8 mouse cellular contexts compared by ENCODE assay signal in genomic region chr12:55492941-55493340, GRCm38 (mm10). TPM values are rescaled to one million over a fixed set of nuclear protein-coding genes. Genes with fewer than 3 reads are reported as not detected.
DNase-seq lines count a peak whose midpoint lies in the region; ATAC-seq and TF ChIP-seq lines count a peak whose summit lies in the region.

No protein-coding gene starts in this region.

- H3K79me2 ChIP-seq in heart, adult 2 months (replicated peaks; ENCODE audit: control insufficient read depth, insufficient read depth, low read length), result no peaks in the 10 kb centered on the region
- H3K79me2 ChIP-seq in macrophage (ENCODE audit: inconsistent target), result peaks cover 26% of the 10 kb centered on the region

- peak overlapping the region; percentile 92 for H3K4me2 ChIP-seq in hindbrain, embryonic 16.5 days (ENCODE audit: low read length)

- peak overlapping the region; percentile 100 for H3K27ac ChIP-seq in heart, adult 2 months
- H3K27ac ChIP-seq in hindbrain, embryonic 16.5 days (ENCODE audit: low read depth, low read length), result peak overlapping the region; percentile 99
- H3K27ac ChIP-seq in macrophage, result peak overlapping the region; percentile 88

- no peak for TF ChIP-seq EP300 in heart, adult 2 months (IDR thresholded peaks at IDR 0.05; ENCODE audit: insufficient read depth, low read depth, low read length)

- DNase-seq in heart, adult 2 months, result no peak
- no peak for DNase-seq in heart, adult 8-10 months (ENCODE audit: low spot score)
- no peak for DNase-seq in G1E (ENCODE audit: low spot score)
- no peak for DNase-seq in left cerebral cortex, adult 8-10 months (ENCODE audit: low spot score in 2 of 2)
- no peak for DNase-seq in thymus, postnatal 36 days
- DNase-seq in cerebellum, adult 11-12 months, result no peak

- no peak for ATAC-seq in G1E (ENCODE audit: extremely low read depth, insufficient number of reproducible peaks, low FRiP score, poor library complexity, severe bottlenecking)
- ATAC-seq in hindbrain, embryonic 16.5 days, result no peak

- intact Hi-C loops in heart, adult 2 months (cut with DNase I), result loop anchor here (1.0 kb wide), 1 partner anchor 95 kb away; no protein-coding TSS in a partner anchor

- peaks cover 12% of the 10 kb centered on the region for H3K4me1 ChIP-seq in heart, adult 2 months (ENCODE audit: control insufficient read depth, insufficient read depth, low read length)
- peaks cover 53% of the 10 kb centered on the region for H3K4me1 ChIP-seq in G1E (ENCODE audit: insufficient read depth, low read depth, low read length)
- peaks cover 19% of the 10 kb centered on the region for H3K4me1 ChIP-seq in hindbrain, embryonic 16.5 days (ENCODE audit: control insufficient read depth, insufficient read depth, low read depth, low read length)

- no peaks in the 10 kb centered on the region for H3K9me3 ChIP-seq in G1E (replicated peaks)
- H3K9me3 ChIP-seq in hindbrain, embryonic 16.5 days (ENCODE audit: control insufficient read depth, low read length), result no peaks in the 10 kb centered on the region

- under 1% methylated on average over 12 of the region's 12 CpGs for WGBS in heart, adult 2 months
- 3% methylated on average over 12 of the region's 12 CpGs for WGBS in hindbrain, embryonic 16.5 days
- 2% methylated on average over 11 of the region's 12 CpGs for WGBS in macrophage (ENCODE audit: missing documents)

- H3K27me3 ChIP-seq in heart, adult 2 months (ENCODE audit: control insufficient read depth, insufficient read depth, low read length), result no peaks in the 10 kb centered on the region
- H3K27me3 ChIP-seq in G1E (ENCODE audit: insufficient read depth, low read length), result no peaks in the 10 kb centered on the region
- H3K27me3 ChIP-seq in hindbrain, embryonic 16.5 days (replicated peaks; ENCODE audit: control insufficient read depth, insufficient read depth, low read length), result no peaks in the 10 kb centered on the region

- no peak for TF ChIP-seq POLR2A in heart, adult 2 months (IDR thresholded peaks at IDR 0.05; ENCODE audit: insufficient read depth, low read depth, low read length)

- peak overlapping the region; percentile 73 for H3K9ac ChIP-seq in heart, adult 2 months (ENCODE audit: low read depth, low read length)
- peak overlapping the region; percentile 97 for H3K9ac ChIP-seq in hindbrain, embryonic 16.5 days (ENCODE audit: low read depth, low read length)

- peaks cover 29% of the 10 kb centered on the region for H3K36me3 ChIP-seq in heart, adult 2 months (ENCODE audit: control insufficient read depth, insufficient read depth, low read length)
- H3K36me3 ChIP-seq in G1E (replicated peaks) (peaks cover 36% of the 10 kb centered on the region), macrophage (ENCODE audit: inconsistent target) (no peaks in the 10 kb centered on the region)
- peaks cover 6% of the 10 kb centered on the region for H3K36me3 ChIP-seq in hindbrain, embryonic 16.5 days (ENCODE audit: control insufficient read depth, insufficient read depth, low read length)

- no peak for TF ChIP-seq CTCF in heart, adult 2 months (IDR thresholded peaks at IDR 0.05)
- no peak for TF ChIP-seq CTCF in G1E (IDR thresholded peaks at IDR 0.05; ENCODE audit: low read depth, low read length)

- peak overlapping the region; percentile 89 for H3K4me3 ChIP-seq in heart, adult 2 months
- H3K4me3 ChIP-seq in G1E (ENCODE audit: low read depth, low read length) (peak overlapping the region; percentile 82), macrophage (ENCODE audit: inconsistent target) (peak overlapping the region; percentile 37)
- H3K4me3 ChIP-seq in hindbrain, embryonic 16.5 days (ENCODE audit: low read length), result peak overlapping the region; percentile 87

RNA-seq across cellular contexts. Expression of gene Nfkbia, which starts 0.5 kb away (rescaled TPM):
- 10 to 100 TPM; 65.7 to 80.3 TPM for total RNA-seq in heart, adult 2 months (2021)
- 86.0 and 106 TPM in 2 replicates for polyA plus RNA-seq in heart, adult 2 months (2012; rRNA removed)
- total RNA-seq in heart, adult 8-10 months (2022), result 10 to 100 TPM; 27.4 to 65.8 (median 39.3) TPM
- total RNA-seq in G1E (2014; fragmentation: Nextera tagmentation), result 28.8 and 34.1 TPM in 2 replicates
- 14.1 and 15.1 TPM in 2 replicates for total RNA-seq in G1E (2017)
- 8.9 and 11.0 TPM in 2 replicates for polyA plus RNA-seq in G1E (2012)
- 62.3 and 64.3 TPM in 2 replicates for polyA plus RNA-seq in hindbrain, embryonic 16.5 days (2015; fragmentation: Nextera tagmentation; extraction: Ambion mirVana)
- 1,000 to 10,000 TPM in 13 of 26 experiments, 100 to 1,000 TPM in 11, 10 to 100 TPM in 2; 42.1 to 2,520 (median 1,089) TPM for total RNA-seq in macrophage (2018; cell fraction: chromatin; rRNA removed)
- 1,000 to 10,000 TPM in 14 of 26 experiments, 100 to 1,000 TPM in 10, 10 to 100 TPM in 2; 49.8 to 3,343 (median 1,043) TPM for total RNA-seq in macrophage (2018; cell fraction: cytosol; rRNA removed)
- total RNA-seq in macrophage (2018; cell fraction: nucleus; rRNA removed), result 1,000 to 10,000 TPM in 19 of 26 experiments, 100 to 1,000 TPM in 6, 10 to 100 TPM in 1; 39.2 to 3,429 (median 1,688) TPM
- polyA plus RNA-seq in macrophage (2018), result 33.4 to 92.7 TPM (median 64.6 TPM) in 3 replicates
- 10 to 100 TPM; 30.4 to 36.8 (median 35.1) TPM for total RNA-seq in left cerebral cortex, adult 8-10 months (2022)

Comparison
In these comparisons a context has a peak if more than half of its experiments do, and no peak if none do; other contexts are left out.
1. H3K4me3 ChIP-seq: peak in every context shown above with its lines; median percentile 89 in heart, adult 2 months; 87 in hindbrain, embryonic 16.5 days; 82 in G1E; 37 in macrophage.